Mouse (Mus musculus) gastrocnemius, postnatal 25 days (tissue): ENCODE results near the gene Crybg3. TPM values are rescaled to one million over a fixed set of nuclear protein-coding genes. Genes with fewer than 3 reads are reported as not detected.

Experiments used
- DNase-seq: peaks from one replicate; pipeline ENCODE4 v3.0.0; 2022
- long read RNA-seq, 2 experiments: library from polyadenylated mRNA; stranded (forward); transcript quantifications; one replicate each; pipeline ENCODE4 v2.0.0; 2021
- total RNA-seq, 2 experiments: library from RNA; stranded (reverse); gene quantifications; 1 replicate in 1 of 2; 2 replicates in 1 of 2; pipeline ENCODE4 v1.2.3; 2021

Gene Crybg3
- total RNA-seq = 10 to 100 TPM; 35.2 to 42.8 TPM
- long read RNA-seq, experiment 1, partial matches to known transcripts = 0 of 12 reads
- long read RNA-seq, experiment 1, other reads (novel, unspliced or antisense) = 12 of 12 reads
- long read RNA-seq, experiment 2, full-length matches to known transcripts = 3 of 16 reads
- long read RNA-seq, experiment 2, partial matches to known transcripts = 3 of 16 reads
- long read RNA-seq, experiment 2, other reads (novel, unspliced or antisense) = 10 of 16 reads

GRCm38 (mm10) chr16:59600311-59601251, at the start of gene Crybg3:
Gene Crybg3 (minus strand): TSS chr16:59600979.
- peak; percentile 83 for DNase-seq

GRCm38 (mm10) chr16:59643766-59644165, 43.0 kb upstream of the Crybg3 start:
- DNase-seq = no peak

GRCm38 (mm10) chr16:59639985-59640384, 39.2 kb upstream of the Crybg3 start:
- no peak for DNase-seq

- peak; percentile 91 for DNase-seq
These were observed 38.4 kb upstream of the Crybg3 start, which contains the start of gene Arl6 for GRCm38 (mm10) chr16:59639102-59639691. Gene Arl6 (minus strand): TSS chr16:59639391.

- DNase-seq = no peak
These were observed 33.8 kb upstream of the Crybg3 start for GRCm38 (mm10) chr16:59634598-59634997.

GRCm38 (mm10) chr16:59621554-59621953, 20.8 kb upstream of the Crybg3 start:
- no peak for DNase-seq

- no peak for DNase-seq
These were observed 16.4 kb upstream of the Crybg3 start for GRCm38 (mm10) chr16:59617167-59617566.

GRCm38 (mm10) chr16:59615675-59616074, 14.9 kb upstream of the Crybg3 start:
- DNase-seq = no peak

GRCm38 (mm10) chr16:59610750-59611149, 10.0 kb upstream of the Crybg3 start:
- no peak for DNase-seq

GRCm38 (mm10) chr16:59604078-59604781, 3.5 kb upstream of the Crybg3 start:
- no peak for DNase-seq

- peak; percentile 10 for DNase-seq
These were observed 1.1 kb downstream of the Crybg3 start for GRCm38 (mm10) chr16:59599411-59600265.

GRCm38 (mm10) chr16:59598997-59599396, 1.8 kb downstream of the Crybg3 start:
- DNase-seq = no peak

GRCm38 (mm10) chr16:59597256-59597655, 3.5 kb downstream of the Crybg3 start:
- DNase-seq = no peak

- DNase-seq = no peak
These were observed 6.1 kb downstream of the Crybg3 start for GRCm38 (mm10) chr16:59594714-59595113.

GRCm38 (mm10) chr16:59590790-59591189, 10.0 kb downstream of the Crybg3 start:
- DNase-seq = no peak

GRCm38 (mm10) chr16:59588351-59589025, 12.3 kb downstream of the Crybg3 start:
- no peak for DNase-seq

- DNase-seq = no peak
These were observed 13.0 kb downstream of the Crybg3 start for GRCm38 (mm10) chr16:59587816-59588215.

- no peak for DNase-seq
These were observed 13.9 kb downstream of the Crybg3 start for GRCm38 (mm10) chr16:59586911-59587310.

GRCm38 (mm10) chr16:59586276-59586675, 14.5 kb downstream of the Crybg3 start:
- no peak for DNase-seq

GRCm38 (mm10) chr16:59585706-59586244, 15.0 kb downstream of the Crybg3 start:
- no peak for DNase-seq
